11 mouse cellular contexts compared by ENCODE assay signal in the genomic region with DNA sequence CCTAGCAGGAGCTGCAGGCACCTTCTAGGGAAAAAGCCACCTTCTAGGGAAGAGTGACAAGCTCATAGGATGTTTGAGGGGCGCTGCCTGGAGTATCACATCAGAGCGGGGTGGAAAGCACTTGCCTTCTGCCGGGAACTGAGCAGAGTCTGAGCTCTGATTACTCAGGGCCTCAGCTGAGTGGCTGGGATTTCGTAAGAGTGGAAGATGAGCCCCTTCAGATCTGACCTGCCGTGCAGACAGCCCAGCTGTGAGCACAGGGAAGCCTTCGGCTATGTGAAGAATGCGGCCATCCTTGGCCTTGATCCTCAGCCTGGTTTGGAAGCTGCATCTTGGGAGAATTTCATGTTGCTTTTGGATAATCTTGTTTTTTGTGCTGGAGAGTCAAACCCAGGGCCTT. TPM values are rescaled to one million over a fixed set of nuclear protein-coding genes. Genes with fewer than 3 reads are reported as not detected.
DNase-seq lines count a peak whose midpoint lies in the region; ATAC-seq and TF ChIP-seq lines count a peak whose summit lies in the region.
"Had no signal": no experiment of that assay in that cellular context is flagged by ENCODE, and none has a peak within 500 bp of the region (broad histone marks: within the 10 kb centered on the region; RNA-seq: fewer than 3 reads in every experiment).

No protein-coding gene starts in this region.

- H3K27me3 ChIP-seq in lung, embryonic 16.5 days (ENCODE audit: control insufficient read depth, insufficient read depth, low read depth, low read length), result no peaks in the 10 kb centered on the region
- no peaks in the 10 kb centered on the region for H3K27me3 ChIP-seq in embryonic facial prominence, embryonic 11.5 days (ENCODE audit: control insufficient read depth, insufficient read depth, low read length)
- no peaks in the 10 kb centered on the region for H3K27me3 ChIP-seq in intestine, postnatal 0 days (replicated peaks; ENCODE audit: control insufficient read depth, insufficient read depth, low read length)
- H3K27me3 ChIP-seq in stomach, postnatal 0 days (ENCODE audit: control insufficient read depth, insufficient read depth, low read length), result no peaks in the 10 kb centered on the region

- H3K4me1 ChIP-seq in lung, embryonic 16.5 days (replicated peaks; ENCODE audit: control insufficient read depth, insufficient read depth, low read length), result peaks cover 11% of the 10 kb centered on the region
- H3K4me1 ChIP-seq in embryonic facial prominence, embryonic 11.5 days (ENCODE audit: control insufficient read depth, insufficient read depth, low read length), result no peaks in the 10 kb centered on the region; the same call in 1 of the 2 replicates
- H3K4me1 ChIP-seq in intestine, postnatal 0 days (replicated peaks; ENCODE audit: control insufficient read depth, insufficient read depth, low read length), result no peaks in the 10 kb centered on the region
- no peaks in the 10 kb centered on the region for H3K4me1 ChIP-seq in stomach, postnatal 0 days (replicated peaks; ENCODE audit: control insufficient read depth, insufficient read depth)

- 22% methylated on average over 7 of the region's 7 CpGs for WGBS in lung, embryonic 16.5 days
- 43% methylated on average over 7 of the region's 7 CpGs for WGBS in embryonic facial prominence, embryonic 11.5 days
- 35% methylated on average over 7 of the region's 7 CpGs for WGBS in intestine, postnatal 0 days
- 36% methylated on average over 7 of the region's 7 CpGs for WGBS in stomach, postnatal 0 days

- no peak overlapping the region for H3K9ac ChIP-seq in lung, embryonic 16.5 days (ENCODE audit: low read length)
- no peak overlapping the region for H3K9ac ChIP-seq in embryonic facial prominence, embryonic 11.5 days (replicated peaks; ENCODE audit: low read length)
- H3K9ac ChIP-seq in intestine, postnatal 0 days (ENCODE audit: low read depth, low read length), result no peak overlapping the region
- no peak overlapping the region; the same call in 1 of the 2 replicates for H3K9ac ChIP-seq in stomach, postnatal 0 days (ENCODE audit: low read length)

- no peak for TF ChIP-seq CTCF in intestine, postnatal 0 days (IDR thresholded peaks at IDR 0.05; ENCODE audit: low read depth)
- no peak for TF ChIP-seq CTCF in stomach, postnatal 0 days (IDR thresholded peaks at IDR 0.05; ENCODE audit: low read depth)

- H3K4me3 ChIP-seq in lung, embryonic 16.5 days (ENCODE audit: low read length), result no peak overlapping the region
- H3K4me3 ChIP-seq in embryonic facial prominence, embryonic 11.5 days (ENCODE audit: low read depth, low read length), result no peak overlapping the region
- no peak overlapping the region for H3K4me3 ChIP-seq in intestine, postnatal 0 days (ENCODE audit: low read depth, low read length)
- H3K4me3 ChIP-seq in stomach, postnatal 0 days (ENCODE audit: low read depth, low read length), result no peak overlapping the region

- 0 out of 2 replicates have a peak overlapping the region, but pooled peaks have one; percentile 9 for H3K27ac ChIP-seq in lung, embryonic 16.5 days (ENCODE audit: low read length)
- H3K27ac ChIP-seq in embryonic facial prominence, embryonic 11.5 days (replicated peaks; ENCODE audit: low read depth, low read length), result no peak overlapping the region
- no peak overlapping the region for H3K27ac ChIP-seq in intestine, postnatal 0 days (ENCODE audit: low read depth, low read length)
- H3K27ac ChIP-seq in stomach, postnatal 0 days (replicated peaks), result peak overlapping the region; percentile 63

- no peaks in the 10 kb centered on the region for H3K36me3 ChIP-seq in lung, embryonic 16.5 days (ENCODE audit: control insufficient read depth, insufficient read depth, low read length)
- no peaks in the 10 kb centered on the region for H3K36me3 ChIP-seq in embryonic facial prominence, embryonic 11.5 days (replicated peaks; ENCODE audit: control insufficient read depth, insufficient read depth, low read depth, low read length)
- no peaks in the 10 kb centered on the region for H3K36me3 ChIP-seq in intestine, postnatal 0 days (ENCODE audit: control insufficient read depth, insufficient read depth)
- H3K36me3 ChIP-seq in stomach, postnatal 0 days (ENCODE audit: control insufficient read depth, insufficient read depth, low read length), result no peaks in the 10 kb centered on the region

- no peak for TF ChIP-seq EP300 in stomach, postnatal 0 days (optimal IDR thresholded peaks at IDR 0.05)

- no peak overlapping the region for H3K4me2 ChIP-seq in lung, embryonic 16.5 days (ENCODE audit: low read depth, low read length)
- H3K4me2 ChIP-seq in embryonic facial prominence, embryonic 11.5 days (ENCODE audit: low read depth, low read length), result no peak overlapping the region
- H3K4me2 ChIP-seq in intestine, postnatal 0 days (replicated peaks; ENCODE audit: low read depth), result 0 out of 2 replicates have a peak overlapping the region, but pooled peaks have one; percentile 13
- peak overlapping the region; percentile 14; the same call in 1 of the 2 replicates for H3K4me2 ChIP-seq in stomach, postnatal 0 days (replicated peaks; ENCODE audit: low read depth)

- DNase-seq in lung, postnatal 14 days, result no peak
- DNase-seq in embryonic facial prominence, embryonic 11.5 days (ENCODE audit: low spot score), result peak; percentile 51
- DNase-seq in stomach, postnatal 0 days (ENCODE audit: low spot score), result peak; percentile 19
- DNase-seq in layer of hippocampus, postnatal 14 days (ENCODE audit: low spot score in 2 of 2), result no peak
- no peak for DNase-seq in left cerebral cortex, adult 8-10 months (ENCODE audit: low spot score in 2 of 2)
- DNase-seq: cerebellum, adult 11 months had no signal

- ATAC-seq in lung, embryonic 16.5 days (ENCODE audit: low read depth), result peak; percentile 58; the same call in 1 of the 2 replicates
- ATAC-seq in embryonic facial prominence, embryonic 11.5 days (replicated peaks; ENCODE audit: insufficient number of reproducible peaks, low FRiP score, low TSS enrichment, low read depth), result no peak
- ATAC-seq in intestine, postnatal 0 days, result no peak
- peak; percentile 57; the same call in 1 of the 2 replicates for ATAC-seq in stomach, postnatal 0 days (ENCODE audit: low FRiP score, low TSS enrichment)
- ATAC-seq: forebrain, embryonic 16.5 days; hindbrain, embryonic 16.5 days had no signal

- H3K9me3 ChIP-seq in lung, embryonic 16.5 days (ENCODE audit: control insufficient read depth, low read length), result no peaks in the 10 kb centered on the region
- H3K9me3 ChIP-seq in embryonic facial prominence, embryonic 11.5 days (replicated peaks; ENCODE audit: control insufficient read depth, low read length), result no peaks in the 10 kb centered on the region
- no peaks in the 10 kb centered on the region for H3K9me3 ChIP-seq in intestine, postnatal 0 days (ENCODE audit: control insufficient read depth)
- no peaks in the 10 kb centered on the region for H3K9me3 ChIP-seq in stomach, postnatal 0 days (ENCODE audit: control insufficient read depth, low read length)

RNA-seq across cellular contexts. Expression of a gene that starts 10.5 kb away (rescaled TPM):
- polyA plus RNA-seq in lung, embryonic 16.5 days (2015; fragmentation: Nextera tagmentation; extraction: Ambion mirVana), result 58.2 and 67.6 TPM in 2 replicates
- polyA plus RNA-seq in embryonic facial prominence, embryonic 11.5 days (2014; fragmentation: Nextera tagmentation; extraction: Ambion mirVana), result 44.9 and 46.9 TPM in 2 replicates
- 18.1 and 18.5 TPM in 2 replicates for polyA plus RNA-seq in intestine, postnatal 0 days (2015; fragmentation: Nextera tagmentation; extraction: Ambion mirVana)
- 27.5 and 36.0 TPM in 2 replicates for polyA plus RNA-seq in stomach, postnatal 0 days (2015; fragmentation: Nextera tagmentation; extraction: Ambion mirVana)
- total RNA-seq in layer of hippocampus, postnatal 14 days (2021), result 10 to 100 TPM; 14.2 to 19.7 TPM
- total RNA-seq in left cerebral cortex, adult 8-10 months (2022), result 10 to 100 TPM; 15.2 to 25.6 (median 19.6) TPM
- total RNA-seq: liver, adult 2 months had no signal

Comparison
In these comparisons a context has a peak if more than half of its experiments do, and no peak if none do; other contexts are left out.
1. ATAC-seq: peak in lung, embryonic 16.5 days (single experiment) and stomach, postnatal 0 days (single experiment); none in embryonic facial prominence, embryonic 11.5 days (single experiment) and intestine, postnatal 0 days (single experiment).
2. H3K27ac ChIP-seq: peak in lung, embryonic 16.5 days (single experiment) and stomach, postnatal 0 days (single experiment); none in embryonic facial prominence, embryonic 11.5 days (single experiment) and intestine, postnatal 0 days (single experiment).
3. H3K4me2 ChIP-seq: peak in intestine, postnatal 0 days (single experiment) and stomach, postnatal 0 days (single experiment); none in lung, embryonic 16.5 days (single experiment) and embryonic facial prominence, embryonic 11.5 days (single experiment).
4. DNase-seq: peak in embryonic facial prominence, embryonic 11.5 days (single experiment) and stomach, postnatal 0 days (single experiment); none in lung, postnatal 14 days (single experiment), layer of hippocampus, postnatal 14 days (0 of 2) and left cerebral cortex, adult 8-10 months (0 of 2).